Mouse (Mus musculus): ENCODE measurements around the gene Cfdp1. TPM values are rescaled to one million over a fixed set of nuclear protein-coding genes. Genes with fewer than 3 reads are reported as not detected.

Gene Cfdp1
- 48.9 and 51.3 TPM in 2 replicates for polyA plus RNA-seq (2015; fragmentation: Nextera tagmentation; extraction: Ambion mirVana)

DNA sequence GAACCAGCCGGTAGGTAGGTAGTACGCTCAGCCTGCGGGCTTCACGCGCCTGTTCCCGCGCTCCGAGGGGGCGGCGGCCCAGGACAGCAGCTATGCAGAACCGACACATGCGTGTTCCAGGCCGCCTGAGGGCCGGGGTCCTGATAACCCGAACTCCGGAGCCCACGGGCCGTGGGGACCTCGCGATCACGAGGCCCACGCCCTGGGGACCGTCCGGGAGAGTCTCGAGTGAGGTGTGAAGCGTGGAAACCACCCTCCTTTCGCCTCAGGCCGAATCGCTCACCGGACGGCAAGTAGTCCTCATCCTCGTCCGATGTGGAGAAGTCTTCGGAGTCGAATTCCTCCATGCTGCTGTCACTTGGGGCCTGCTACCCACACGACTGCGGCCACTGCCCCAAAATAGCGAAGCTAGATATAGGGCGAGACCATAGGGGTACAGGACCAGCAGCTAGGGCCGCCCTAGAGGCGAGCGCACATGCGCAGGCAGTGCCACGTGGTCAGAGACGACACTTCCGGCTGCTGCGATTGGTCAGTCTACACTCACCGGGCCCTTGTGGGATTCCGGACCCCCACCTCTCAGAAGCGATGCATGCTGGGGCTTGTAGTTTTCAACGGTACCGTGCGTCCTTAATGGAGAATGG is at the start of gene Cfdp1:
Gene Cfdp1, minus strand, starts transcription at position 431 of the 641 bp plus-strand sequence.
- Histone ChIP-seq H3K27me3 (ENCODE audit: insufficient read depth, low read length) (no peaks in the 10 kb centered on the region), H3K4me3 (ENCODE audit: low read depth, low read length) (peak within 1 kb of the TSS; percentile 75), H3K4me2 (ENCODE audit: low read depth, low read length) (peak within 1 kb of the TSS; percentile 94), H3K9ac (replicated peaks) (peak within 1 kb of the TSS; percentile 73), H3K4me1 (ENCODE audit: insufficient read depth) (peaks cover 3% of the 10 kb centered on the region; the same call in 1 of the 2 replicates), H3K27ac (ENCODE audit: low read depth) (no peak within 1 kb of the TSS), H3K9me3 (ENCODE audit: low read length) (no peaks in the 10 kb centered on the region), H3K36me3 (replicated peaks; ENCODE audit: insufficient read depth, low read length) (no peaks in the 10 kb centered on the region)
- ATAC-seq: peak; percentile 100
- under 1% methylated on average over 53 of the region's 53 CpGs for whole genome bisulfite sequencing (ENCODE audit: insufficient replicate concordance)
- TF ChIP-seq CTCF (IDR thresholded peaks at IDR 0.05; ENCODE audit: low read depth): peak; percentile 31
- TF ChIP-seq EP300 (IDR thresholded peaks at IDR 0.05; ENCODE audit: low read depth): no peak
- DNase-seq: peak; percentile 96

DNA sequence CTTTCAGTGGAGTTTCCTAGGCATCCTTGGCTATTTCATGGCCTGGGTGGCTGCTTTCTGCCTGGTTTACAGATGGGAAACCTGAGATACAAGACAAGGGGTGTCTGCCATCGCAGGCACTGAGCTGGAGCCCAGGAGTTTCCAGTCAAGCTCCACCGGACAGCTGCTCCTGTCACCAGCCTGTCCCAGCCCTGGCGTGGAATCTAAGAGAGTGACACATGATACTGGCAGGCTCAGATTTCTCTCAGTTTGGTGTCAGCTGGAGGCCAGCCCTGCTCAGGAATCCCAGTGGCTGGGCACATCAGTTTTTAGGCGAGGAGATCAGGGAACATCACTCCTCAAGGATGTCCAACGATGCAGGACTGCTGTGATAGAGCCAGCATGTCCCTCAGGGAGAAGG is 48.0 kb upstream of the Cfdp1 start:
- no peaks in the 10 kb centered on the region for H3K9me3 ChIP-seq (ENCODE audit: low read length)
- no peak overlapping the region for H3K9ac ChIP-seq (replicated peaks)
- no peak overlapping the region for H3K4me3 ChIP-seq (ENCODE audit: low read depth, low read length)
- no peak overlapping the region for H3K4me2 ChIP-seq (ENCODE audit: low read depth, low read length)
- no peaks in the 10 kb centered on the region for H3K27me3 ChIP-seq (ENCODE audit: insufficient read depth, low read length)
- no peaks in the 10 kb centered on the region for H3K4me1 ChIP-seq (ENCODE audit: insufficient read depth)
- no peak for TF ChIP-seq CTCF (IDR thresholded peaks at IDR 0.05; ENCODE audit: low read depth)
- TF ChIP-seq EP300 (IDR thresholded peaks at IDR 0.05; ENCODE audit: low read depth): no peak
- WGBS (ENCODE audit: insufficient replicate concordance): 40% methylated on average over 5 of the region's 5 CpGs
- ATAC-seq (no peak), DNase-seq (no peak)
- H3K36me3 ChIP-seq (replicated peaks; ENCODE audit: insufficient read depth, low read length): no peaks in the 10 kb centered on the region
- H3K27ac ChIP-seq (ENCODE audit: low read depth): no peak overlapping the region

GRCm38 (mm10) chr8:111898586-111898985 is 44.5 kb upstream of the Cfdp1 start:
- no peaks in the 10 kb centered on the region for H3K36me3 ChIP-seq (replicated peaks; ENCODE audit: insufficient read depth, low read length)
- H3K4me1 ChIP-seq (ENCODE audit: insufficient read depth): no peaks in the 10 kb centered on the region
- WGBS (ENCODE audit: insufficient replicate concordance): 36% methylated on average over 10 of the region's 10 CpGs
- no peaks in the 10 kb centered on the region for H3K9me3 ChIP-seq (ENCODE audit: low read length)
- ATAC-seq: no peak
- TF ChIP-seq CTCF (IDR thresholded peaks at IDR 0.05; ENCODE audit: low read depth) (no peak), EP300 (IDR thresholded peaks at IDR 0.05; ENCODE audit: low read depth) (no peak)
- DNase-seq: no peak
- H3K4me3 ChIP-seq (ENCODE audit: low read depth, low read length): no peak overlapping the region
- H3K4me2 ChIP-seq (ENCODE audit: low read depth, low read length): no peak overlapping the region
- H3K27me3 ChIP-seq (ENCODE audit: insufficient read depth, low read length): no peaks in the 10 kb centered on the region
- H3K9ac ChIP-seq (replicated peaks): no peak overlapping the region
- no peak overlapping the region for H3K27ac ChIP-seq (ENCODE audit: low read depth)

- H3K9me3 ChIP-seq (ENCODE audit: low read length): no peaks in the 10 kb centered on the region
- H3K27ac ChIP-seq (ENCODE audit: low read depth): no peak overlapping the region
- no peak overlapping the region for H3K4me3 ChIP-seq (ENCODE audit: low read depth, low read length)
- no peaks in the 10 kb centered on the region for H3K4me1 ChIP-seq (ENCODE audit: insufficient read depth)
- peak; percentile 63 for TF ChIP-seq CTCF (IDR thresholded peaks at IDR 0.05; ENCODE audit: low read depth)
- no peak for TF ChIP-seq EP300 (IDR thresholded peaks at IDR 0.05; ENCODE audit: low read depth)
- peaks cover 20% of the 10 kb centered on the region for H3K27me3 ChIP-seq (ENCODE audit: insufficient read depth, low read length)
- no peaks in the 10 kb centered on the region for H3K36me3 ChIP-seq (replicated peaks; ENCODE audit: insufficient read depth, low read length)
- DNase-seq: no peak
- no peak overlapping the region for H3K9ac ChIP-seq (replicated peaks)
- no peak for ATAC-seq
- 85% methylated on average over 7 of the region's 7 CpGs for WGBS (ENCODE audit: insufficient replicate concordance)
- H3K4me2 ChIP-seq (ENCODE audit: low read depth, low read length): no peak overlapping the region
Observed at GRCm38 (mm10) chr8:111894955-111895354, 40.9 kb upstream of the Cfdp1 start.

DNA sequence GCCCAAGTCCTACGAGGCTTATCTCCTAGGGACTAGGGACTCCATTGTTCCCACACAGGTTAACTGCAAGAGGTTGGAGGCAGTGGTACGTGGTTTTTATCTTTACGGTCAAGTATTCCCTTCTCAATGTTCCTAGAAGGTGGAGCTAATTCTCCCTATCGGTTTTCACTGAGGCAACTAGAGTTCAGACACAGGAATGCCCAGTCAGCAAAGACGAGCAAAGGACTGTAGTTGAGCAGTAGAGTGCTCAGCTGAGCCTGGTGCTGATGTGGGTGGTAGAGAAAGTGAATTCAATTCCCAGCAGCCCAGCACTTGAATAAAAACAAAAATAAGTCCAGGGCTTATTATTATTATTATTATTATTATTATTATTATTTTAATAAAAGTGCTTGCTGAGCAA is 38.5 kb upstream of the Cfdp1 start:
- no peak for ATAC-seq
- Histone ChIP-seq H3K4me1 (ENCODE audit: insufficient read depth) (no peaks in the 10 kb centered on the region), H3K9me3 (ENCODE audit: low read length) (no peaks in the 10 kb centered on the region), H3K4me2 (ENCODE audit: low read depth, low read length) (no peak overlapping the region), H3K4me3 (ENCODE audit: low read depth, low read length) (no peak overlapping the region), H3K27me3 (ENCODE audit: insufficient read depth, low read length) (peaks cover 35% of the 10 kb centered on the region), H3K9ac (replicated peaks) (no peak overlapping the region), H3K27ac (ENCODE audit: low read depth) (no peak overlapping the region), H3K36me3 (replicated peaks; ENCODE audit: insufficient read depth, low read length) (no peaks in the 10 kb centered on the region)
- TF ChIP-seq EP300 (IDR thresholded peaks at IDR 0.05; ENCODE audit: low read depth): no peak
- no peak for TF ChIP-seq CTCF (IDR thresholded peaks at IDR 0.05; ENCODE audit: low read depth)
- no peak for DNase-seq
- 32% methylated on average over 5 of the region's 5 CpGs for WGBS (ENCODE audit: insufficient replicate concordance)

DNA sequence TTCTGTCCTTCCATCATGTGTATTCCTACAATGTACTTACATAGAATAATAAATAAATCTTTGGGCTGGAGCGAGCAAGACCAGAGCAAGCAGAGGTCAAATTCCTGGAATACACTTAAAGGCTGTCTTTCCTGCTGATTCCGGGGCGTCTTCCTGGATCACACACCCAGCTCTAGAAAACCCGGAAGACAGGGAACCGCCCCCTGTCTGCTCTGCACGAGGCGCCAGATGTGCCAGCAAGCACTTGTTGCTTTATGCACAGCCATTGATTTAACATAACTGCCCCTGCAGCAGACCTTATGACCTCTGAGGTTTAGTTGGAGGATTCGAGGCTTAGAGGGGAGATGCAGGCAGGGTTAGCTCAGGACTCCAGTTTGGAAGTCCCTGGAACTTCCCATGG is 37.9 kb upstream of the Cfdp1 start:
- Histone ChIP-seq H3K9me3 (ENCODE audit: low read length) (no peaks in the 10 kb centered on the region), H3K27me3 (ENCODE audit: insufficient read depth, low read length) (peaks cover 35% of the 10 kb centered on the region), H3K36me3 (replicated peaks; ENCODE audit: insufficient read depth, low read length) (no peaks in the 10 kb centered on the region), H3K4me3 (ENCODE audit: low read depth, low read length) (no peak overlapping the region), H3K27ac (ENCODE audit: low read depth) (no peak overlapping the region), H3K9ac (replicated peaks) (no peak overlapping the region), H3K4me2 (ENCODE audit: low read depth, low read length) (no peak overlapping the region), H3K4me1 (ENCODE audit: insufficient read depth) (no peaks in the 10 kb centered on the region)
- WGBS (ENCODE audit: insufficient replicate concordance): 17% methylated on average over 8 of the region's 8 CpGs
- DNase-seq: no peak
- no peak for TF ChIP-seq EP300 (IDR thresholded peaks at IDR 0.05; ENCODE audit: low read depth)
- no peak for TF ChIP-seq CTCF (IDR thresholded peaks at IDR 0.05; ENCODE audit: low read depth)
- no peak for ATAC-seq

Measured in liver, postnatal 0 days (tissue).